Mouse (Mus musculus) neural tube, embryonic 12.5 days (tissue): ENCODE measurements around the gene Radil. TPM values are rescaled to one million over a fixed set of nuclear protein-coding genes. Genes with fewer than 3 reads are reported as not detected.

Experiments
- ATAC-seq: fragments of 200-750 bp; cut with Nextera tagmentation; 2 replicates; pipeline ENCODE4 v1.8.0; 2017; ENCODE audit warnings: low read depth, mild to moderate bottlenecking, moderate TSS enrichment, moderate library complexity; ENCODE audit not compliant: low FRiP score
- H3K27ac ChIP-seq: fragments of 300-500 bp; sonication (generic); 2 replicates; pipeline ENCODE4 v1.5.1; 2016
- H3K27me3 ChIP-seq: fragments of 300-500 bp; sonication (generic); replicated peaks from 2 replicates; pipeline ENCODE4 v1.6.1; 2016; ENCODE audit warnings: mild to moderate bottlenecking
- H3K36me3 ChIP-seq: fragments of 300-500 bp; sonication (generic); 2 replicates; pipeline ENCODE4 v1.6.1; 2016; ENCODE audit warnings: mild to moderate bottlenecking
- H3K4me1 ChIP-seq: fragments of 300-500 bp; sonication (generic); 2 replicates; pipeline ENCODE4 v1.6.1; 2016
- H3K4me2 ChIP-seq: fragments of 300-500 bp; sonication (generic); replicated peaks from 2 replicates; pipeline ENCODE4 v1.6.1; 2016; ENCODE audit warnings: mild to moderate bottlenecking
- H3K4me3 ChIP-seq: fragments of 300-500 bp; sonication (generic); 2 replicates; pipeline ENCODE4 v1.5.1; 2016
- H3K9ac ChIP-seq: fragments of 300-500 bp; sonication (generic); 2 replicates; pipeline ENCODE4 v1.6.1; 2016; ENCODE audit warnings: mild to moderate bottlenecking
- H3K9me3 ChIP-seq: fragments of 300-500 bp; sonication (generic); 2 replicates; pipeline ENCODE4 v1.6.1; 2016; ENCODE audit warnings: mild to moderate bottlenecking
- WGBS: fragments of 180-500 bp; shearing (Covaris S2); methylation state at CpG from one replicate; pipeline ENCODE4 v1.1.7; 2016; 5-methylcytosine and 5-hydroxymethylcytosine counted together
- polyA plus RNA-seq: library from polyadenylated mRNA; unstranded; fragments of >200 nt; fragmentation: Nextera tagmentation; extraction: Ambion mirVana; gene quantifications from 2 replicates; pipeline ENCODE4 v1.2.1, GENCODE M21; 2016

Gene Radil
- polyA plus RNA-seq, 1 experiment from 2014 or later = 14.1 TPM

DNA sequence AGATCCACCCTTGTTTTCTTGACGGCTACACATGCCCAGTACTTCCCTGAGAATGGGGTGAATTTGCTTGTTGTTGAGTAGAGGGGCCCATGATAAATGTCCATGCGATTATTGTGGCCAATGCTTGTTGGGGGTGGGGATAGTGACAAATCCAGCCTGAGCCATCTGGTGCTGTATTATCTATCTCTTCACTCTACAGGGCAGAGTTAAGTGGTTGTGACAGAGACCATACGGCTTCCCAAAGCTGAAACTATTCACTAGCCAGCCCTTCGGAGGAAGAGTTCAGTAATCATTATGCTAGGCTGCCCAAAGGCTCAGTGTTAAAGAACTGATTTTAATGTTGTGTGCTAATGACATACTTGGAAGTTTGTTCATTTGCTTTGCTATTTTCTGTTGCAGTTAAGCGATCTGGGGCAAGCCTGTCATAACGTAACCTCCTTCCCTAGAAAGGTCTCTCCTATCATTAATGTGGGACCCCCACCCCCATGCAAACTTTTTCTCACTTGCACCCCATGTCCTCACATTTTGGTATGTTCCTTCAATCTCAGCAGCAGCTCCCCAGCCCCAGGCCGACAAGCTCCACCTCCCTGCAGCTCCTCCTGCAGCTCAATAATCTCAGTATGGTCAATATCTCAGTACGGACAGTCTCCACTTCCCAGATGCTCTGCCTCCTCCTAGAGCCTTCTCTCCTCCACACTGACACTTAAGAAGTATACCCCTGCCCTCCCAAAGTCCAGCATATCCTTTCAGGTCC is 26.0 kb downstream of the Radil start:
- H3K4me3 ChIP-seq = no peak overlapping the region
- ATAC-seq = no peak
- H3K4me1 ChIP-seq = 0 out of 2 replicates have a peak, but pooled peaks cover 1% of the 10 kb centered on the region
- H3K36me3 ChIP-seq = no peaks in the 10 kb centered on the region
- H3K4me2 ChIP-seq = no peak overlapping the region
- no peak overlapping the region for H3K27ac ChIP-seq
- 79% methylated on average over 8 of the region's 8 CpGs for WGBS
- peaks cover 4% of the 10 kb centered on the region for H3K27me3 ChIP-seq
- no peak overlapping the region for H3K9ac ChIP-seq
- H3K9me3 ChIP-seq = no peaks in the 10 kb centered on the region

DNA sequence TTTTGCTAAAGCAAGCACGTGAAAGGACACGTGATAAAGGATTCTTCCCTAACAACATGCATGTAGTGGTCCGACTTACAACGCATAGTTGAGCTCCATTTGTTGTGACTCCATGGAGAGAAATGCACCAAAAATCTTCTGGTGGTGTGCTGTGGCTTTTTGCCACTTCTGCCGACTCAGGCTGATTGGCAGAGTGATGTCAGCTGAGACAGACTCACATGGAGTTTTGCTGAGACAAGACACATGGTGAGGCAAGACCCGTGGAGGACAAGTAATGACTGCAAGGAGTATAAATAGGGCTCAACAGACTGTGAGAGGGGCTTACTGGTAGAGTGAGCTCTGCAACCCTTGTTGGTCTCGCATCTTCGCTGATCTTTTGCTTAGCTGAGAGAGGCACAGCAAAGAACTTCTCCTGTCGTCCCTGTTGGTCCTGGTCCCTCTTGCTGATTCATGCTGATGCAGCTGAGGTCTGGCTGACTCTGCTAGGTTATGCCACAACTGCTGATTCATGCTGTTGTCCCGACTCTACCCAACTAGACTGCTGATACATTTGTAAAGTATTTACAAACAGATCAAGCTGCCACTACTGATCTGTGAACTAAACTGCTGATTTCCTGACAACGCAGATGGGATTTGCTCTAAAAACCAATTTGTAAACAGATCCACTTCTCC is 29.6 kb downstream of the Radil start:
- no peaks in the 10 kb centered on the region for H3K27me3 ChIP-seq
- no peaks in the 10 kb centered on the region for H3K9me3 ChIP-seq
- H3K27ac ChIP-seq = no peak overlapping the region
- ATAC-seq = no peak
- H3K9ac ChIP-seq = no peak overlapping the region
- H3K4me1 ChIP-seq = no peaks in the 10 kb centered on the region
- no peak overlapping the region for H3K4me3 ChIP-seq
- WGBS = 85% methylated on average over 11 of the region's 11 CpGs
- no peak overlapping the region for H3K4me2 ChIP-seq
- no peaks in the 10 kb centered on the region for H3K36me3 ChIP-seq

DNA sequence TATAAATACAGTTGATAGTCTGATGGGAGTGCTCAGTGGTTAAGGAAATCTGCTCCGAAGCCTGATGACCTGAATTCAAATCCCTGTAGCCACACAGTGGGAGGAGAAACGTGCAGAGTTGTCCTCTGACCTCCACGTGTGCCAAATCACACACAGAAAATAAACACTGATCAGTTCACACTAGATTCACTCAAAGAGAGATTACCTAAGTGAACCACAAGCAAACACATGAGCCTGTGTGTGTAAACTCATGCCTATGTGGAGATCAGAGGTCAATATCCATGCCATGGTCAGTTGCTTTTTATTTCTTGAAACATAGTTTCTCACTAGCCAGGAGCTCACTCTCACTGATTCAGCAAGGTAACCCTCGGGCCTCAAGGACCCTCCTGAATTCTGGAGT is 30.5 kb downstream of the Radil start:
- no peak overlapping the region for H3K27ac ChIP-seq
- H3K4me2 ChIP-seq = no peak overlapping the region
- no peaks in the 10 kb centered on the region for H3K36me3 ChIP-seq
- no peaks in the 10 kb centered on the region for H3K9me3 ChIP-seq
- ATAC-seq = no peak
- H3K9ac ChIP-seq = no peak overlapping the region
- H3K4me3 ChIP-seq = no peak overlapping the region
- no peaks in the 10 kb centered on the region for H3K4me1 ChIP-seq
- 87% methylated on average over 4 of the region's 4 CpGs for WGBS
- H3K27me3 ChIP-seq = no peaks in the 10 kb centered on the region

DNA sequence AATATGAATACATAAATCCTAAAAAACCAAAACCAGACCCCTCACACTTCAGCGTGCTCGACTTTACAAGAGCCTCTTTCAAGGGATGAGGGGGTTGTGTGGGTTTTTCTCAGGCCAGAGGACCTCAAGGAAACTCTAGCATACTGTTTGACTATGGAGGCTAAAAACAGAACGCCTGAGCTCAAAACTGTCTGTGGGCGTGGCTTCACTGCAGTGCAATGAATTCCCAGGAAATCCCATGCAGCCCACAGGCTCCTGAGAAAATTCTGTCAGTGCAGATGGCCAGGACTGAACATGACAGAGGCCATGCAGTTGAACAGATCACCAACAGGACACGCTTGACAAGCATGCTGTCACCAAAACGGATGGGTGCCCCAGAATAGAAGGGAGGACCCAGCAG is 31.9 kb downstream of the Radil start:
- ATAC-seq = no peak
- Histone ChIP-seq H3K9ac (no peak overlapping the region), H3K9me3 (no peaks in the 10 kb centered on the region), H3K27ac (no peak overlapping the region), H3K4me1 (no peaks in the 10 kb centered on the region), H3K27me3 (no peaks in the 10 kb centered on the region), H3K4me3 (no peak overlapping the region), H3K4me2 (no peak overlapping the region), H3K36me3 (no peaks in the 10 kb centered on the region)
- WGBS = 68% methylated on average over 6 of the region's 6 CpGs

DNA sequence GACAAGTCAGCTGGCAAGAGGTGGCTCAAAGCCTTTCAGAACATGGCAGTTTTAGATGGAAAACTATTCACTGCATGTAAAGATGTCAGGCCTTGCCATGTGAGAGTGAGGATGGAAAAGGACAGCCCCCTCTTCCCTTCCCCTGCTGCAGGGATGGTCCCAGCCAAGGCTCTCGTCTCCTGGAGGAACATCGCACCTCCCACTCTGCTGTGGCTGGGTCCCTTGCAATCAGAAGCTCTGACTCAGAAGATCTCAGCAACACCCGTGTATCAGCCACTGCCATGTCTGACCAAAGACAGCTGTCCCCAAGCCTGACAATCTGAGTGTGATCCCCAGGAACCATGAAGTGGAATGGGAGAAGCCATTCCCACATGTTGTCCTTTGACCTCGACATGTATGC is 38.8 kb downstream of the Radil start:
- no peak overlapping the region for H3K4me2 ChIP-seq
- no peak overlapping the region for H3K27ac ChIP-seq
- peaks cover 15% of the 10 kb centered on the region for H3K4me1 ChIP-seq
- H3K27me3 ChIP-seq = no peaks in the 10 kb centered on the region
- H3K36me3 ChIP-seq = no peaks in the 10 kb centered on the region
- no peak overlapping the region for H3K4me3 ChIP-seq
- H3K9me3 ChIP-seq = no peaks in the 10 kb centered on the region
- WGBS = 89% methylated on average over 4 of the region's 4 CpGs
- ATAC-seq = no peak
- no peak overlapping the region for H3K9ac ChIP-seq

DNA sequence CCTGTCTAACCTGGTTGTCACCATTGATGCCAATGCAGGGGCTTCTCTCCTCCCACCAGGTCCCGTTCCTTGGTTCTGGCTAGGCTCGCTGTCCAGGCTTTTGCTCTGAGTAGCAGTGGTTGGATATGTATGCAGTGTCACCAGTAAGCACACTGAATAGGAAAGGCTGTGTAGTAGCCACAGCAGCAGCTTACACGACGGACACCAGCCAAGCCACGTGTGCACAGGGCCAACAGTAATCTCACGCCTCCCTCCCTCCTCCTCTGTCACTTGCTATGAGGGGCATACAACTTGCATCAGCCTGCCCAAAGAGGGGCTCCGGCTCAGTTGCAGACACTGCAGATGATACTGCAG is 40.9 kb downstream of the Radil start:
- Histone ChIP-seq H3K4me1 (peaks cover 15% of the 10 kb centered on the region), H3K9ac (no peak overlapping the region), H3K36me3 (peaks cover 2% of the 10 kb centered on the region), H3K4me2 (no peak overlapping the region; the same call in 1 of the 2 replicates), H3K27ac (no peak overlapping the region), H3K9me3 (no peaks in the 10 kb centered on the region), H3K27me3 (no peaks in the 10 kb centered on the region), H3K4me3 (no peak overlapping the region)
- 59% methylated on average over 7 of the region's 7 CpGs for WGBS
- ATAC-seq = no peak

DNA sequence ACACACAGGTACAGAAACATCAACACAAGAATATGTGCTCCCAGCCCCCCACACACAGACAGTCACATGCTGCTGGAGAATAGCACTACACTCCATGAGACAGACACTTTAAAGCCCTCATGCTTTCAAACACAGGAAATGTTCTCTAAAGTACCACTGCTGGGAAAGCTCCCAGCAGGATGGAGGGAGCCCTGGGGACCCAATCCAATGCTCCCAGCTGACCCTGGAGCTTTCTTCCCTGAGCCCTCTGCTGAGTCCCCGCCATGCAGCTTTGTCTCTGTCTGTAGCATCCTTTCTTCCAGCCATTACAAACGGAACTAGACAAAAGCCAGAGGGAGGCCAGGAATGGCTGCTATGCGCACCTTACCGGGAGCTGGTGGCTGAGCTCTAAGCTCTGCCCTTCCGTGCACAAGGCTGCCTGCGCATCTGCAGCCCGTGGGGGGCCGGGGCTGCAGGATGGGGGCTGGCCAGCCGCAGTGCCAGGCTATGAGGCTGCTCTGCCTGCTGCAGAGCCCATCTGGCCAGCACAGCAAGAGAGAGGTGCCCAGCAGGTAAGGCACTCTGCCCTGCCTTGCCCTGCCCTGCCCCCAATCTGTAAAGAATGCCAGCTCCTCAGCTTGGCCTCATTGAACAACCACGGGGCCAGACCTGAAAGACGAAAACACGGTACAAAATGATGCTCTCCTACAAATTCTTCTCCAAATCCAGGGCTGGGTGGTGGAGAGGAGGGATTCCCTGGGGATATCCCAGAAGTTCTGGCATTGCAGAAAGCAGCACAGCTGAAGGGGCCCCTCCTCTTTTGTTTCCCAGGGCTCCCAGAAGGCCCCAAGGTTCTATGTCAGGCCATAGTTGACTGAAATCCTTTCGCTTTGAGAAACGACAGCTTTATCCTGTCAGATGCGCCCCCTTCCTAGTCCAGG is 41.5 kb downstream of the Radil start:
- 16% methylated on average over 15 of the region's 15 CpGs for WGBS
- Histone ChIP-seq H3K4me2 (peak overlapping the region; percentile 47), H3K36me3 (peaks cover 2% of the 10 kb centered on the region), H3K27ac (no peak overlapping the region), H3K9ac (peak overlapping the region; percentile 30; the same call in 1 of the 2 replicates), H3K4me1 (peaks cover 15% of the 10 kb centered on the region), H3K4me3 (no peak overlapping the region), H3K9me3 (no peaks in the 10 kb centered on the region), H3K27me3 (no peaks in the 10 kb centered on the region)
- 0 out of 2 replicates have a peak, but pooled peaks have one; percentile 35 for ATAC-seq

DNA sequence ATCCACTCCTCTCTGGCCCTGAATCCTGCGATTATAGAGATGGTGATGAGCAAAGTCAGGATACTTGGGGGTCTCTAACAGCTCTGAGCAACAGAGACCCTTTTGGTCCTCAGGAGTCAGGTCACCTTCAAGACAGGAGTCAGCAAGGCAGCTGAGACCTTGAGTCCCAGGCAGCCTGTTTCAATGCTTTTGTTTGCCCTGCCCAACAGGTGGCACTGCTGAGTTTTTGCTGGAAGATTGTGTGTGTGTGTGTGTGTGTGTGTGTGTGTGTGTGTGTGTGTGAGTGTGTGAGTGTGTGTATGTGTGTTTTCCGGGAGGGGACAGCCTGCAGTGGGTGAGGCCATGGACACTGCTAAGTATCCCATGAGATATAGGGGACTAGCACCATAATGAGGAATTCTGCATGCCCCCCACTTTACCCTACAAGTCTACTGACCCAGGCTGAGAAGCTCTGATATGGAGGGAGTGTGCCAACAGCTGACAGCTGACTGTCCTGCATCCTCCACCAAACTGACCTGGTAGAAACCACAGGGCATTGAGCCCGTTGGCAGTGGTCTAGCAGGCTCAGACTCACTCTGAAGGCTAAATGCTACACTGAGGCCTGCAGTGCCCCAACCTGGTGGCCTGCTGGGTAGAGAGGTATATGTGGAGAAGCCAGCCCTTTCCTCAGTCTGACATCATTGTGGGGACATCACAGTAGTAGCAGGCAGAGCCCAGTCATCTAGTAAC is 45.0 kb downstream of the Radil start:
- ATAC-seq = no peak
- Histone ChIP-seq H3K4me2 (no peak overlapping the region), H3K36me3 (peaks cover 2% of the 10 kb centered on the region), H3K9me3 (no peaks in the 10 kb centered on the region), H3K9ac (no peak overlapping the region), H3K27ac (no peak overlapping the region), H3K4me3 (no peak overlapping the region), H3K4me1 (peaks cover 16% of the 10 kb centered on the region), H3K27me3 (no peaks in the 10 kb centered on the region)
- WGBS = 83% methylated on average over 3 of the region's 3 CpGs

DNA sequence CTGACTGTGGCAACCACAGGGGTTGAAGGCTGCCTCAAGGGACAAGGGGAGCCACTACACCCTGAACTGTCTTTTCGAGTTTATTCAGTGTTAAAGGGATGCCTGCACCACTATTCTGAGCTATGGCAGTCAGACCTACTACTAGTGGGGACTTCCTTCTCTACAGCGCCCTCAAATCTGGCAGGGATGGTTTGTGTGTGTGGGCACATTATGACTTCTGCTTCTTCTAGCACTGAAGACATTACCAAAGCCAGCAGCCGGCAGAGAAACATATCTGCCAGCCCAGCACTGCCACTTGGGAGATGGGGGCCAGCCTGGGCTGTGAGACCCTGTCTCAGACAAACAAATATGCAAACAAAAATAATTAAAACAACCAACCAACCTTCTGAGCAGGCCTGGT is 46.7 kb downstream of the Radil start:
- H3K9me3 ChIP-seq = no peaks in the 10 kb centered on the region
- ATAC-seq = no peak
- 82% methylated on average over 3 of the region's 3 CpGs for WGBS
- H3K27ac ChIP-seq = no peak overlapping the region
- peaks cover 2% of the 10 kb centered on the region for H3K36me3 ChIP-seq
- no peaks in the 10 kb centered on the region for H3K27me3 ChIP-seq
- H3K4me2 ChIP-seq = no peak overlapping the region
- H3K4me3 ChIP-seq = no peak overlapping the region
- H3K9ac ChIP-seq = no peak overlapping the region
- peaks cover 16% of the 10 kb centered on the region for H3K4me1 ChIP-seq

DNA sequence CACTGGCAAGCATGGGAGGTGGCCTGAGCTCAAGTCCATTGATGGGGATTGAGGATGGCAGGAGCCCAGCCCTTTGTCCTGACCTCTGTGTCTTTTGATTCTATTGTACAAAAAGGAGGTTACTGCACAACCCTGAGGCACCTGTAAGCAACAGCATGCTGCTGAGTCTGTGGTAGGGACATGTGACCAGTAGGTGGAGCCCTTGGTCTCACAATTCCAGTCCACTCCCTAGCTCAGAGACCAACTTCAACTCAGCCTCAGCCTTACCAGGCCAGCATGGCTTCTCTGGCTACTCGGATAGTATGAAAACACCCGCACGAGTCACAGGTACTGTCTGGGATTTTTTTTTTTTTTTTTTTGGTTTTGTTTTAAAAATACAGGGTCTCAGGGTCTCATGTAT is 48.5 kb downstream of the Radil start:
- Histone ChIP-seq H3K27me3 (no peaks in the 10 kb centered on the region), H3K4me1 (peaks cover 11% of the 10 kb centered on the region; the same call in 1 of the 2 replicates), H3K9me3 (no peaks in the 10 kb centered on the region), H3K4me2 (no peak overlapping the region), H3K36me3 (peaks cover 2% of the 10 kb centered on the region), H3K27ac (no peak overlapping the region), H3K9ac (no peak overlapping the region), H3K4me3 (no peak overlapping the region)
- ATAC-seq = peak; percentile 79
- 2% methylated on average over 3 of the region's 3 CpGs for WGBS

DNA sequence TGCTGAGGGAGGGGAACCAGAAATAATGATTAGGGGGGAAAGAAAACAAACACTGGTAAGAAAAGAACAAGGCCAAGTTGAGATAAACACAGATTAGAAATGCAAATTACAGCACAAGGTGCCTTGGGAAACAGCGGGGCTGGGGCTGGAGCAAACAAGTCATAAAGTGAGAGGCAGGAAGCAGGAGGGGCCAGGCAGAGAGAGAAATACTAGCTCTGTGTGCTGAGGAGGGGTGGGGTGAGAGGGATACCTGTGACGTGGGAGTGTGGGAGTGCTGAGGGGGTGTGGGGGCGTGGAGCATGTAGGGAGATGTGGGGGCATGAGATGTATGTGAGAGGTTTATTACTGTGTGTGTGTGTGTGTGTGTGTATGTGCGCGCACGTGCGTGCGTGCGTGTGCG is 50.0 kb downstream of the Radil start:
- H3K27me3 ChIP-seq = no peaks in the 10 kb centered on the region
- ATAC-seq = no peak
- no peaks in the 10 kb centered on the region for H3K36me3 ChIP-seq
- H3K9ac ChIP-seq = no peak overlapping the region; the same call in 1 of the 2 replicates
- no peak overlapping the region for H3K27ac ChIP-seq
- H3K4me2 ChIP-seq = no peak overlapping the region
- no peaks in the 10 kb centered on the region for H3K9me3 ChIP-seq
- WGBS = 71% methylated on average over 10 of the region's 10 CpGs
- H3K4me3 ChIP-seq = no peak overlapping the region
- peaks cover 11% of the 10 kb centered on the region; the same call in 1 of the 2 replicates for H3K4me1 ChIP-seq
